Mouse (Mus musculus): ENCODE results near the gene Cmtr2.
A peak's percentile ranks its signal among the peaks of the same experiment; 100 is the strongest.

Gene Cmtr2

DNA sequence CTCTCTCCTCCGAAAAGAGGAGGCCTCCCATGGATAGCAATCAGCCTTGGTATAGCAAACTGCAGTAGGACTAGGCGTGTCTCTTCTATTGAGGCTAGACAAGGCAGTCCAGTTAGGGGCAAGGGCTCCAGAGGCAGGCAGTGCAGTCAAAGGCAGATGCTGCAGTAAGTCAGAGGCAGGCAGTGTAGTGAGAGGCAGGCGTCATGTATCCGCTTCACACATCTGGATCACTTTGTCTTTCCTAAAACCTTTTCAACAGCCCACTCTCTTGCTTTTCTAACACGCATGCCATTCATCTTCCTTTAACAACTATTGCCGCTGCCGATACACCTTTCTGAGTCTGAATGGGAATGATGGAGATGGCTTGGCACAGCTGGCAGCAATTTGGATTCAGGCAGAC, at the start of gene Cmtr2:
Gene Cmtr2, plus strand, starts transcription at position 301 of the 400 bp plus-strand sequence.
- DNase-seq (ENCODE audit: extremely low spot score, low spot score), result no peak

GRCm38 (mm10) chr8:110166270-110166669, 49.2 kb upstream of the Cmtr2 start:
- no peak for DNase-seq (ENCODE audit: extremely low spot score, low spot score)

- DNase-seq (ENCODE audit: extremely low spot score, low spot score), result peak; percentile 80
These were observed 47.4 kb upstream of the Cmtr2 start, which contains the start of gene Calb2 for GRCm38 (mm10) chr8:110168046-110168445. Calb2 (minus strand) TSS chr8:110168210.

DNA sequence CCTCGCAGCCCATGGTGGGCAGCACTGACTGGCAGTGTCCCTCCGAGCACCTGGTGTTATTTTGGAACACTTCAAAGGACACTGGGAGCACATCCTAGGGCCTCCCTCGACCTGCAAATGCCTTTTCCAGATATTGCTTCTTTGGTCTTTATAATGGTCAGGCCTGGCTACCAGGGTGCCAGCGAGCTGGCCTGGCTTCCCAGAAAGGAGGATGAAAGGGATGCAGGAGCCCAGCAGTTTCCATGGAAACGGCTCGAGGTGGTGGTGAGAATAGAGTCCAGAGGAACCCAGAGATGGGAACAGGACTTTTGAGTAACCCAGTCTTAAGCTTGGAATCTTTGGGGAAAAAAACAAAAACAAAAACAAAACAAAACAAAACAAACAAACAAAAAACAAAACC, 43.3 kb upstream of the Cmtr2 start:
- DNase-seq (ENCODE audit: extremely low spot score, low spot score), result no peak

DNA sequence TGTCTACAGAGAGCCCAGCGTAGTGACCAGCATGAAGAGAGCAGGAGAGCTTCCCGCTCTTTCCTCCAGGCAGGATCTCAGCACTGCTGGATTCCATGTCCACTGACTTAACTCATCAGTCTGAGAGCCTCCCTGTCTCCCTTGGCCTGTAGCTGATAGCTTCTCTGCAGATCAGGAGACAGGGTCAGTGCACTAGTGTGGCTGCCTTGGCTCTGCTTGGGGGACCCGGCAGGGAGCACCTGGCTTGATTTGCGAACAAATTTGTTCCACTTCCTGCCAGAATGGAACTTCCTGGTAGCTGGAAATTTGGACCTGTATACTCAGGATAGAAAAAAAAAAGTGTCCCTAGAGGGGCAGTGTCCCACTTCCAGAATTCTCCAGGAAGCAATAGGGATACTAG, 40.6 kb upstream of the Cmtr2 start:
- DNase-seq (ENCODE audit: extremely low spot score, low spot score), result no peak

DNA sequence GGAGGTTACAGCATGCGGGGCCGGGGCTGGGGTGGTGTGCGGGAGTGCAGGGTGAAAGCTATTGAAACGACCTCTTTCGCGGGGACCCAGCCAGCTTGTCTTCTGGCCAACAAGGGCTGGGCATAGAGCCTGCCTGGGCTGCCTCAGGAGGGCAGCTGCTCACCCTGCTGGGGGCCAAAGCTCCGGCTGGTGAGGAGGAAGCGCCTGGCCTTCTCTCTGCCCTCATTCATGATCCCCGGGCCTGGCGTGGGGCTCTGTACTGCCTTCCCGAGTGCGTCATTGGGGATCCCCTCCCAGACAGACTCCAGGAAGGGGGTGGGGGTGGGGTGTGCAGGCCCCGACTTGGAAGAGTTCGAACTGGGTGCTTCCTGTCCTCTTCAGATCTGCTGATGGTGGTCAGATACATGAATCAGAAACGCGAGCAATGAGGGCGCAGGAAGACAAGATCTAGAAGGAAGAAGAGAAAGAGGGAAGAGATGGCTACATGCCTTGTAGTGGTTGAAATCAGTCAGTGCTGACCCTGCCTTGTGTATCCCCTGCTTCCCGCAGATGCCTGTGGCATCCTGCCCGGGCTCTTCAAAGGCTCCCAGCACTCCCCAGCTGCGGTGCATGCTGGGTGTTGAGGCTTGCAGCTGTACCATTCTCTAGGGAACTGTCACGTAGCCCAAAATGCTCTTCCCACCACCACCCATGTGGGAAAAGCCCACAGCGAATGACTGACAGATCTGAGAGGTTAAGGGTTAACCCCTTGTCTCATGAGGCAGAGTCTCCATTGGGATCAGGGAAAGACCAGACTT, 37.9 kb upstream of the Cmtr2 start:
- DNase-seq (ENCODE audit: extremely low spot score, low spot score), result no peak

DNA sequence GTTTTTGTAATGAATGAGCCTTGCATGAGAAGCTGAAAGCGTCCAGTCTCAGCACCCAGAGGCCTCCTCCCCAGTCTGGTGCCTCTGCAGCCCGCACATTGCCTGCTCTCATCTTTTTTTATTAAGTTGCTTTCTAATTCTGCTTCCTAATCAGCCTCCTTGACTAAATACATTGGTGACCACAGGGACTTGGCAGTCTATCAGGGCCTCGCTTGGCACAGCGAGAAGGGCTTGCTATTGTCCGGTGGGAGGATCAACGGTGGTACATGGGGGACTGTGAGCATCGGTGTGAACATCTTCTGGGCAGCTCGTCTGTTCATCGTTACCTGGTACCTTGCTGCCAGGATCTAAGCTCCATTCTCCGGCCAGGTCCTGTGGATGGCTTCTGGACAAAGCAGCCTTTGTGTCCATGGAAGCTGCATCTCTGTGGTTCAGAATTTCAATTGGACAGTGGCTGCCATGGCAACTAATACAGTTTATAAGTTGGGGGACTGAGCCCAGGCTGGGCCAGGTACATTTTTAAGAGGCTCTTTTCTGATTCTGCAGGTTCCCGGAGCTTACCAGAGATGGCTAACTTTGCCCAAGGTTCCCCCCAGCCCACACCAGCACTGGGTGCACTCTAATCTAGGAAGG, 32.6 kb upstream of the Cmtr2 start:
- no peak for DNase-seq (ENCODE audit: extremely low spot score, low spot score)

DNA sequence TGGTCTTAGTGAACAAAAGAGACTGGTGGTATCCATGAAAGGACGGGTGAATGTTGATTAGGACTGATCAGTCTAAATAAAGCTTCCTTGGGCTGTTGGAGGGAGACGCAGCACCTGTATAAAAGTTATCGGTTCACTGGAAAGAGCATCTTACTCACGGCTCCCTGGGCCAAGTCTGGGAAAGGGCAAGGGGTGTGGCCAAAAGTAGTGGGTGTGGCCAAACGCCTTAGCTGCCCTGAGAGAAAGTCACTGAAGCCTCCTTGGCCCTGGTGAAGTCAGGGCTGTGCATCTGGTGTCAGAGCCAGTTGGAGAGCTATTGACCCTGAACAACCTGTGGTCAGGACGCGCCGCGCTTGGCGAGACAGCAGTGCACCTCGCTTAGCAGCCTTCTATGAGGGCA, 31.7 kb upstream of the Cmtr2 start:
- no peak for DNase-seq (ENCODE audit: extremely low spot score, low spot score)

GRCm38 (mm10) chr8:110185538-110185937, 29.9 kb upstream of the Cmtr2 start:
- DNase-seq (ENCODE audit: extremely low spot score, low spot score), result no peak

- no peak for DNase-seq (ENCODE audit: extremely low spot score, low spot score)
These were observed 26.3 kb upstream of the Cmtr2 start for GRCm38 (mm10) chr8:110188961-110189750.

DNA sequence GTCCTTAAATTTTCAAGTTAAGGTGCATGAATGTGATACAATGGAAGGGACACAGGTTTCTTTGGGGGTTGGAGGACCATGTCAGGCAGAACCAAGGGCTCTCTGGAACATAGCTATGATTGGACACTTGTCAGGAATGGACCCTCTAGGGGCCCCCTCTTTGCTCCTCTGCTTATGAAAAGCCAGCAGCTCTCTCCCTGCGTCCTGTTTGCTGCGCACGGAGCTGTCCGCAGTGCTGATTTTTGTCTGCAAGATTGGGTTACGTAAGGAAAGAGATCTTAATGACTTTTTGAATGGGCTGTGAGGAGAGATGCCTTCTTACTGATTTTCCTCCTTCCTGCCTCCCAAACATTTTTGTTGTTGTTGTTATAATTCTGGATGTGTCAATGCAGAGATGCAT, 18.8 kb upstream of the Cmtr2 start:
- peak; percentile 58 for DNase-seq (ENCODE audit: extremely low spot score, low spot score)

DNA sequence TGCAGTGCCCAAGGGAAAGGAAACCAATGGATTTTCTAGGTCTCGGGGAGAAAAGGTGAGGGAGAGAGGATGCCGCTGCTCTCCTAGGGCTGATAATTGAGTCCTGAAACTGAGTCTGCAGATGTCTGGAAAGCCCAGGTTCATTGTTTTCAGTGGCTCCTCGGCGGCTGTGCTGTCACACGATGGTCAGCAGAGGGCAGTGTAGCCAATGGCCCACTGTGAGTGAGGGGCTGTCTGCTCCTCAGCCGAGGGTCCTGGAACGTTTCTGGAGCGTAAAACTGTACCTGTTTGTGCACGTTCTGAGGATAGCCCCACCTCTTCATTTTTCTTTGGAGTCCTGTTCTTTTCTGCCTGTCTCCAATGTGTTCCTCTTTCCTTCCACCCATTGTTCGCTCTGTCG, 13.7 kb upstream of the Cmtr2 start:
- peak; percentile 53 for DNase-seq (ENCODE audit: extremely low spot score, low spot score)

- DNase-seq (ENCODE audit: extremely low spot score, low spot score), result no peak
These were observed 788 bp downstream of the Cmtr2 start for GRCm38 (mm10) chr8:110216253-110216652.

GRCm38 (mm10) chr8:110217198-110217597, 1.7 kb downstream of the Cmtr2 start:
- DNase-seq (ENCODE audit: extremely low spot score, low spot score), result no peak

DNA sequence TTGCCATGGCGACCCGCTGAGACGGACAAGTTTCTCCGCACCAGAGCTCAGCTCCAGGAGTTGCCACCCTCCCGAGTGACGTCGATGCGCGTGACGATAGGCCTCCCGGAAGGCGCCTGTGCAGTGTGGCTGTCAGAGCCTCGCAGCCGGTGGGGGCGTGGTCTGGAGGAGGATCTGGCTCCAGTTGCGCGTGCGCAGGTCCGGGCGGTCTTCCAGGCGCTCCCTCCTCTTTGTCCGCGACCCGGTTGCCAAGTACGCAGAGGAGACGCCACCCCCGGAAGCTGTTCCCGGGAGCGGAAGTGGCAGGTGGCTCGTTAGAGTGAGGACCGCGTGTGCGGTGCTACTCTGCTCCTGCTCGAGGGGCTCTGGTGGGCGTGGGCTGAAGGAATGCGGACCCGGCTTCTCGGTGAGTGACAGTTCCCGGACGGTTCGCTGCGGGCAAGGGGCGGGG, 2.2 kb downstream of the Cmtr2 start:
- DNase-seq (ENCODE audit: extremely low spot score, low spot score), result peak; percentile 100

GRCm38 (mm10) chr8:110218511-110218910, 3.0 kb downstream of the Cmtr2 start:
- no peak for DNase-seq (ENCODE audit: extremely low spot score, low spot score)

- no peak for DNase-seq (ENCODE audit: extremely low spot score, low spot score)
These were observed 5.5 kb downstream of the Cmtr2 start for GRCm38 (mm10) chr8:110220936-110221335.

GRCm38 (mm10) chr8:110230803-110231202, 15.3 kb downstream of the Cmtr2 start:
- no peak for DNase-seq (ENCODE audit: extremely low spot score, low spot score)

DNA sequence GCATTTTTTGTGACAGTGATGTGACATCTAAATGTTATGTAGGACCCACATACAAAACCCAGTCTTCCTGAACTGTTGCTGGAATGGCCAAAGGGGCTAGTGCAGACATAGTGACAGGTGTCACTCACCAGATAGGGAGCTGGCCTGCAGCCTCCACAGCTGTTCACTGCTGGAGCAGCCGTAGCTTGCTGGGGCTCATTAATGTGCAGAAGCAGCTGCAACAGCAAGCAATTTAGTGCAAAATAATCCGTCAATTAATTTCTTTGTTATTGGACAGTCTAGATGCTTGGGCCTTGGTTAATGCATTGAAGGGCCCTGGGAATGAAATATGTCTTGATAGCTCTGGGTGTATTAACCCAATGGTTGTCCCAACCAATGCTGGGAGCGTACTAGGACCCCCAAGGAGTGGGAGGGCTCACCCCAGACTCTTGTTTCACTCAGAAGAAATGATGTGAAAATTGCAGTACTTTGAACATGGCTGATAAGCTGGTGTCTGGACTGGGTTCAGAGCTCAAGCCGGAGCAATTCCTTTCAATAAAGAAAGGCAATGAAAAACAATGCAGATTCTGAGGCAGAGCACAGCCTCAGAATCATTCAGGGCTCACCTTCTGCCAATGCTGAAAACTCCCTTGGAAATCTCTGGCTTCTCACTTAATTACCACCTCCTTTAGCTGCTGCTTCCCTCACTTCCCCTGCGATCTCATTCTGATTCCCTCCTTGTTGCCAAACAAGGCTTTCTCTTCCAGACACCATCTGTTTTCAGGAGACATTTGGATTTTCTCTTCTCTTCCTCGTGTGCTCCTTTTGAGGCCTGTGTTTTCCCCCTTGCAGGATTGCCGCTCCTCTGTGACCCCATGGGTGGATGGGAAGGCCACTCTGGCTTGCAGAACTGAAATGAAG, 27.1 kb downstream of the Cmtr2 start:
- DNase-seq (ENCODE audit: extremely low spot score, low spot score), result no peak

GRCm38 (mm10) chr8:110244566-110244965, 29.1 kb downstream of the Cmtr2 start:
- no peak for DNase-seq (ENCODE audit: extremely low spot score, low spot score)

DNA sequence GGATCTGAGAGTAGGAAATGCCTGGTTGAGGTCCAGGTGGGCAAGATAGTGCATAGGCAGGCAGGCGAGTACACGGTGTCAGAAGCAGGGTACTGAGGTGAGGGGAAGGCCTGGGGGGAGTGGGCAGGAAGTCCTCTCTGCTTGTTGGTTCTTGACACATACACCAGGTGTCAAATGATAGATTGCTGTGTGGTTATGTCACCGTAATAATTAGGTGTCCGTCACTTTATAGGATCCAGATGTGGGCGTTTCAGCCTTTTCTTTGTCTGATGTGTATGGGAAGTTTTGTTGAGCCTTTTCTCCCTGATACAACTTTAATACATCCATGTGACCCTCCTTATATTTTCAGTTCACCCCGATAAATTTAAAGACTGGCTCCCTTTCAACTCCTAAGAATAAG, 31.8 kb downstream of the Cmtr2 start:
- no peak for DNase-seq (ENCODE audit: extremely low spot score, low spot score)

All from neural tube, embryonic 10.5 days (tissue).